Mouse (Mus musculus): ENCODE results near the gene Aig1.

- no peak for TF ChIP-seq CTCF (IDR thresholded peaks at IDR 0.05; ENCODE audit: extremely low read depth, insufficient read depth, insufficient read length, insufficient replicate concordance)
- no peak for TF ChIP-seq POLR2A (IDR thresholded peaks at IDR 0.05; ENCODE audit: low read depth, low read length)
These were observed 98.1 kb downstream of the Aig1 start for GRCm38 (mm10) chr10:13770720-13771119.
